26 mouse cellular contexts compared by ENCODE assay signal in the genomic region with DNA sequence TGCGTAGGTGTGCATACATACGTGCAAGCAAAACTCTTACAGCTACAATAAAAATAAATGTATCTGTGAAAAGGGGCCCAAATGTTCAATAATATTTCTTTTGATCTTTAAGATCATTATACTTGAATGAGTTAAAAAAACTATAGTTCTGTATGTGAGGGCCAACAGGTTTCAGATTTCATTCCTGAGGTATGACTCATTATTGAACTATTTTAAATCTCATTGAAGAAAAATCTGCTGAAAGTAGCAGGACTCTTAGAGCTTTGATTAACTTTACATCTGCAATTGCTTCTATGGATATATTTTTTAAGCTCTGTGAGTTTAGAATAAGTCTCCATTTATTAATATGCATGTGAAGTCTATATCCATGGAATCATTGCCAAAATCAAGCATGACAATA.
A peak's percentile ranks its signal among the peaks of the same experiment; 100 is the strongest.
DNase-seq lines count a peak whose midpoint lies in the region; ATAC-seq and TF ChIP-seq lines count a peak whose summit lies in the region.
"Had no signal": no experiment of that assay in that cellular context is flagged by ENCODE, and none has a peak within 500 bp of the region (broad histone marks: within the 10 kb centered on the region; RNA-seq: fewer than 3 reads in every experiment).

No protein-coding gene starts in this region.

- WGBS in lung, adult 2 months: 78% methylated on average over 2 of the region's 2 CpGs
- WGBS in hindbrain, embryonic 11.5 days: 93% methylated on average over 2 of the region's 2 CpGs

- H3K4me3 ChIP-seq in lung, adult 2 months (replicated peaks; ENCODE audit: extremely low read depth, low read depth, low read length): no peak overlapping the region
- H3K4me3 ChIP-seq in hindbrain, embryonic 11.5 days (ENCODE audit: low read depth, low read length): no peak overlapping the region

- no peak for ATAC-seq in hindbrain, embryonic 11.5 days (ENCODE audit: low FRiP score)
- ATAC-seq: activated CD4-positive, CD25-positive, alpha-beta regulatory T cell, adult 4 months; CD4-positive, CD25-positive, alpha-beta regulatory T cell, adult 4 months; Patski had no signal

- H3K9me3 ChIP-seq in hindbrain, embryonic 11.5 days (ENCODE audit: control insufficient read depth, low read length): no peaks in the 10 kb centered on the region
- H3K9me3 ChIP-seq: G1E had no signal

- no peak overlapping the region for H3K9ac ChIP-seq in hindbrain, embryonic 11.5 days (ENCODE audit: low read depth, low read length)

- no peaks in the 10 kb centered on the region for H3K36me3 ChIP-seq in hindbrain, embryonic 11.5 days (ENCODE audit: control insufficient read depth, insufficient read depth, low read length)
- H3K36me3 ChIP-seq: G1E had no signal

- peak; percentile 2 for DNase-seq in 3134 (ENCODE audit: extremely low read depth, insufficient read length, low spot score)
- DNase-seq in 3T3-L1 (ENCODE audit: low read depth, low spot score): peak; percentile 70
- DNase-seq in Muller cell, postnatal 12 days (ENCODE audit: inconsistent ontology term): peak; percentile 74
- peak; percentile 17 for DNase-seq in NIH3T3 (ENCODE audit: low read depth)
- DNase-seq in lung, adult 2 months: no peak
- DNase-seq in cerebellum, postnatal 4 days (ENCODE audit: low spot score in 2 of 2): no peak
- no peak for DNase-seq in hindbrain, embryonic 11.5 days (ENCODE audit: low spot score)
- no peak for DNase-seq in layer of hippocampus, postnatal 10 days (ENCODE audit: low spot score in 2 of 2)
- DNase-seq: adrenal gland, adult 2 months; adrenal gland, adult 8-10 months; adrenal gland, postnatal 10 days; adrenal gland, postnatal 14 days; adrenal gland, postnatal 25 days; adrenal gland, postnatal 36 days; B cell, adult 2 months; cerebellum, adult 11 months; cerebellum, adult 11-12 months; cerebellum, adult 18-20 months; cerebellum, adult 2 months; cerebellum, adult 8-10 months; cerebellum, adult 9-10 months had no signal

- TF ChIP-seq POLR2A in lung, adult 2 months (IDR thresholded peaks at IDR 0.05; ENCODE audit: borderline replicate concordance, extremely low read depth, low read depth, low read length): no peak

- no peaks in the 10 kb centered on the region for H3K4me1 ChIP-seq in lung, adult 2 months (ENCODE audit: control insufficient read depth, insufficient read depth, low read length)
- no peaks in the 10 kb centered on the region for H3K4me1 ChIP-seq in hindbrain, embryonic 11.5 days (replicated peaks; ENCODE audit: control insufficient read depth, insufficient read depth, low read length)

- H3K4me2 ChIP-seq in hindbrain, embryonic 11.5 days (replicated peaks; ENCODE audit: low read depth, low read length): no peak overlapping the region

- no peak for TF ChIP-seq CTCF in lung, adult 2 months (IDR thresholded peaks at IDR 0.05; ENCODE audit: insufficient read depth, low read length)

- H3K27ac ChIP-seq in hindbrain, embryonic 11.5 days (ENCODE audit: low read depth, low read length): no peak overlapping the region

- no peaks in the 10 kb centered on the region for H3K27me3 ChIP-seq in hindbrain, embryonic 11.5 days (ENCODE audit: control insufficient read depth, insufficient read depth, low read length)
- H3K27me3 ChIP-seq: CH12.LX had no signal

Comparison
In these comparisons a context has a peak if more than half of its experiments do, and no peak if none do; other contexts are left out.
1. DNase-seq: peak in 3134 (single experiment), 3T3-L1 (single experiment), Muller cell, postnatal 12 days (single experiment) and NIH3T3 (single experiment); none in lung, adult 2 months (single experiment), cerebellum, postnatal 4 days (0 of 2), hindbrain, embryonic 11.5 days (single experiment) and layer of hippocampus, postnatal 10 days (0 of 2).